Mouse (Mus musculus) embryonic facial prominence, embryonic 11.5 days (tissue): ENCODE measurements around the gene Nat14. TPM values are rescaled to one million over a fixed set of nuclear protein-coding genes. Genes with fewer than 3 reads are reported as not detected.

Experiments
- ATAC-seq: fragments of 200-750 bp; cut with Nextera tagmentation; replicated peaks from 2 replicates; pipeline ENCODE4 v1.8.0; 2017; ENCODE audit warnings: low read depth; ENCODE audit not compliant: insufficient number of reproducible peaks, low FRiP score, low TSS enrichment
- DNase-seq: peaks from one replicate; pipeline ENCODE4 v3.0.0-alpha.2; 2015; ENCODE audit warnings: low spot score
- H3K27ac ChIP-seq: fragments of 300-500 bp; sonication (generic); replicated peaks from 2 replicates; pipeline ENCODE4 v1.5.1; 2014; ENCODE audit warnings: mild to moderate bottlenecking, low read depth, low read length, control low read depth
- H3K27me3 ChIP-seq: fragments of 300-500 bp; sonication (generic); 2 replicates; pipeline ENCODE4 v1.6.1; 2014; ENCODE audit warnings: mild to moderate bottlenecking, low read length, moderate library complexity, mixed read lengths; ENCODE audit not compliant: control insufficient read depth, insufficient read depth
- H3K36me3 ChIP-seq: fragments of 300-500 bp; sonication (generic); replicated peaks from 2 replicates; pipeline ENCODE4 v1.6.1; 2014; ENCODE audit warnings: low read depth, mild to moderate bottlenecking, low read length, moderate library complexity, mixed read lengths; ENCODE audit not compliant: control insufficient read depth, insufficient read depth
- H3K4me1 ChIP-seq: fragments of 300-500 bp; sonication (generic); 2 replicates; pipeline ENCODE4 v1.6.1; 2014; ENCODE audit warnings: low read length, mixed read lengths; ENCODE audit not compliant: control insufficient read depth, insufficient read depth
- H3K4me2 ChIP-seq: fragments of 300-500 bp; sonication (generic); 2 replicates; pipeline ENCODE4 v1.6.1; 2014; ENCODE audit warnings: low read depth, mild to moderate bottlenecking, control low read depth, low read length, moderate library complexity
- H3K4me3 ChIP-seq: fragments of 300-500 bp; sonication (generic); 2 replicates; pipeline ENCODE4 v1.5.1; 2014; ENCODE audit warnings: low read depth, low read length, control low read depth
- H3K9ac ChIP-seq: fragments of 300-500 bp; sonication (generic); replicated peaks from 2 replicates; pipeline ENCODE4 v1.6.1; 2014; ENCODE audit warnings: mild to moderate bottlenecking, control low read depth, low read length
- H3K9me3 ChIP-seq: fragments of 300-500 bp; sonication (generic); replicated peaks from 2 replicates; pipeline ENCODE4 v1.6.1; 2016; ENCODE audit warnings: mild to moderate bottlenecking, low read length, inconsistent platforms, mixed read lengths; ENCODE audit not compliant: control insufficient read depth
- WGBS: fragments of 180-500 bp; shearing (Covaris S2); extraction: QIAGEN DNeasy Blood & Tissue Kit; methylation state at CpG from one replicate; pipeline ENCODE4 v1.1.7; 2014; 5-methylcytosine and 5-hydroxymethylcytosine counted together
- polyA plus RNA-seq: library from polyadenylated mRNA; unstranded; fragments of >200 nt; fragmentation: Nextera tagmentation; extraction: Ambion mirVana; gene quantifications from 2 replicates; pipeline ENCODE4 v1.2.1, GENCODE M21; 2014

The Nat14 gene
- polyA plus RNA-seq, 1 experiment from 2014 or later, result 2.8 TPM

DNA sequence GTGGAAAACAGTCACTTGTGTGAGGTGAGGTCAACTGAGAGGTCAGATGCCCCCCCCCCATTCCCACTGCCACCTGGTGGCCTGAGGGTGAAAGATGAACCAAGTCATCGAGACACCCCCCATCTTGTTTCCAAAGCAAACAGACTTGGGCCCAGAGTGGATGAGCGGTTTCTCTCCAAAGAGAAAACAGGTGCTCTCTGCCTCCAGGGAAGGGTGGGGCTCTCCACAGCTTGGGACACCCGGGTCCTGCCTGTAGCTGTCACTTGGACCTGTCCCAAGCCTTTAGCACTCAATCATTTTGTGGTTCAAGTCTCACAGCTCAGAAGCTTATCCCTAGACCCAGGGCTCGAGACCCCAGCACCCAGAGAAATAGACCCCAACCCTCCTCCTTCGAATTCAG is 41.7 kb downstream of the Nat14 start:
- DNase-seq, result no peak
- no peaks in the 10 kb centered on the region for H3K4me1 ChIP-seq
- no peaks in the 10 kb centered on the region for H3K9me3 ChIP-seq
- no peak overlapping the region for H3K27ac ChIP-seq
- H3K36me3 ChIP-seq, result no peaks in the 10 kb centered on the region
- no peak overlapping the region for H3K4me3 ChIP-seq
- H3K4me2 ChIP-seq, result no peak overlapping the region
- H3K27me3 ChIP-seq, result no peaks in the 10 kb centered on the region
- no peak overlapping the region for H3K9ac ChIP-seq
- ATAC-seq, result no peak
- 59% methylated on average over 5 of the region's 5 CpGs for WGBS

GRCm38 (mm10) chr7:4964272-4964671 is 42.4 kb downstream of the Nat14 start, which contains the start of gene Sbk2:
Sbk2 (minus strand) TSS chr7:4964406.
- 8% methylated on average over 10 of the region's 10 CpGs for WGBS
- Histone ChIP-seq H3K9ac (no peak within 1 kb of the TSS), H3K36me3 (no peaks in the 10 kb centered on the region), H3K27ac (no peak within 1 kb of the TSS), H3K4me2 (no peak within 1 kb of the TSS), H3K27me3 (no peaks in the 10 kb centered on the region), H3K4me1 (no peaks in the 10 kb centered on the region), H3K4me3 (no peak within 1 kb of the TSS), H3K9me3 (no peaks in the 10 kb centered on the region)
- DNase-seq (peak; percentile 75), ATAC-seq (peak; percentile 74; the same call in 1 of the 2 replicates)

DNA sequence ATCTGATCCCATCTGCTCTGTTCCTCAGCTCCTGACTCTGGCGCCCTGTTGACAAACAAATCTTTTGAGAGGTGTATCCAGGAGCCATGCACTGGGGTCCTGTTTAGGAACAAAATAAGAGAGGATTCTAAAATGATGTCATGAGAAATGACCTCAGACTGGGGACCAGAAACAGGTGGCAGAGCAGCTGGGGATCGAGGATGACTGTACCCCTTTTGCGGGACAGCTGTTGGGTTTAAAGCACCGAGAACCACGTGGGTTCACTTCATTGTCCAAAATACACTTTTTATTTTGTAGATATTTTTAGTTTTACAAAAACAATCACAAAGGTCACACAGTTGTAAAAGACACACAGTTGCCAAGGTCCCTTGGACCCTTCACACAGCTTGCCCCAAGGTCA is 43.2 kb downstream of the Nat14 start:
- Histone ChIP-seq H3K4me3 (no peak overlapping the region), H3K27ac (no peak overlapping the region)
- 80% methylated on average over 5 of the region's 5 CpGs for WGBS

GRCm38 (mm10) chr7:4971068-4971467 is 49.2 kb downstream of the Nat14 start, which contains the start of gene Sbk3:
Sbk3 (minus strand) TSS chr7:4971168.
- Histone ChIP-seq H3K9ac (no peak within 1 kb of the TSS), H3K4me1 (no peaks in the 10 kb centered on the region), H3K4me2 (no peak within 1 kb of the TSS), H3K36me3 (no peaks in the 10 kb centered on the region), H3K9me3 (no peaks in the 10 kb centered on the region), H3K27me3 (no peaks in the 10 kb centered on the region), H3K27ac (no peak within 1 kb of the TSS), H3K4me3 (no peak within 1 kb of the TSS)
- ATAC-seq (no peak), DNase-seq (no peak)
- WGBS, result 49% methylated on average over 6 of the region's 6 CpGs

More for the DNA sequence above, 43.2 kb downstream of the Nat14 start:
- Histone ChIP-seq H3K9ac (no peak overlapping the region), H3K36me3 (no peaks in the 10 kb centered on the region), H3K4me2 (no peak overlapping the region), H3K27me3 (no peaks in the 10 kb centered on the region), H3K4me1 (no peaks in the 10 kb centered on the region), H3K9me3 (no peaks in the 10 kb centered on the region)
- ATAC-seq (no peak), DNase-seq (no peak)

GRCm38 (mm10) chr7:4971710-4972109 is 49.9 kb downstream of the Nat14 start:
- Histone ChIP-seq H3K27ac (no peak overlapping the region), H3K27me3 (no peaks in the 10 kb centered on the region), H3K4me2 (no peak overlapping the region), H3K4me1 (no peaks in the 10 kb centered on the region), H3K36me3 (no peaks in the 10 kb centered on the region), H3K9me3 (no peaks in the 10 kb centered on the region), H3K9ac (no peak overlapping the region), H3K4me3 (no peak overlapping the region)
- WGBS, result 23% methylated on average over 7 of the region's 7 CpGs
- ATAC-seq, result no peak
- DNase-seq, result no peak

DNA sequence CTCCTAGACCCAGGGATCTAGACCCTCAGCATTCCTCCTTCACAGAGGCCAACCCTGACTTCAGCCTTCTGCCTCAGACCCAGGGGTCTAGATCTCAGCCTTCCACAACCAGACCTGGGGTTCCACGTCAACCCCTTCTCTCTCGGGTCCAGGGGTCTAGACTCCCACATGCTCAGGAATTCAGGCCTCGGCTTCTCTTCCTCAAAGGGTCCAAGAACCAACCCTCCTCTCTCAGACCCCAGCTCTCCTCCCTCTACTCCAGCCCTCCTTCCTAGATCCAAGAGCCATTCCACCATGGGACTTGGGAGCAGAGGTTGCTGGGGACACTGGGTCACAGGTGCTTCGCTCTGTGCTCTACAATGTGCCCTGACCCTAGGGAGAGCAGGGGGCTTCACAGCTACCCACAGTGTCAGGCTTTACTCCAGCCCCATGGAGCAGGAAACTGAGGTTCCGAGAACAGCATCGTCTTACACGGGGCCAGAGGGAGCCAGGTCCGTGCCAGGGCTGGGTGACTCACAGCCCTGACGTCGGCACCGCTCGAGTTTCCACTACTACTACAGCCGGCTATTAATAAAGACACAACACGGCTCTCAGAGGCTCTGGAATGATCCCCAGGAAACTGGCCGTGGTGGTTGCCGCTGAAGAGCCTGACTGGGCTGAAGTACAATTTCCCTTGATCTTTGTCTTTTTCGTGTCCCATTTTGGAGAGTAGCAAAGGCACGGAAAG is 50.7 kb downstream of the Nat14 start:
- Histone ChIP-seq H3K4me3 (no peak overlapping the region), H3K9ac (0 out of 2 replicates have a peak overlapping the region, but pooled peaks have one; percentile 2), H3K4me2 (no peak overlapping the region), H3K27me3 (no peaks in the 10 kb centered on the region), H3K4me1 (no peaks in the 10 kb centered on the region), H3K9me3 (no peaks in the 10 kb centered on the region), H3K27ac (no peak overlapping the region), H3K36me3 (no peaks in the 10 kb centered on the region)
- DNase-seq (no peak), ATAC-seq (no peak)
- 70% methylated on average over 18 of the region's 18 CpGs for WGBS

Other genes starting within 250 kb of the Nat14 start
- gene Hspbp1, start 237.0 kb upstream of the Nat14 start, polyA plus RNA-seq, result 102 and 104 TPM in 2 replicates
- 2.1 and 2.3 TPM in 2 replicates for gene Brsk1, start 231.4 kb upstream of the Nat14 start, polyA plus RNA-seq
- not detected in 2 replicates for gene Tmem150b, start 196.8 kb upstream of the Nat14 start, polyA plus RNA-seq
- gene Kmt5c, start 181.9 kb upstream of the Nat14 start, polyA plus RNA-seq, result 55.7 and 61.6 TPM in 2 replicates
- gene Cox6b2, start 168.9 kb upstream of the Nat14 start, polyA plus RNA-seq, result 41.6 and 42.1 TPM in 2 replicates
- not detected in 2 replicates for gene Fam71e2, start 150.7 kb upstream of the Nat14 start, polyA plus RNA-seq
- 0.21 TPM in 1 of 2 replicates, not detected in the other for gene Il11, start 139.2 kb upstream of the Nat14 start, polyA plus RNA-seq
- not detected in 2 replicates for gene Tmem190, start 139.1 kb upstream of the Nat14 start, polyA plus RNA-seq
- 1.3 and 1.4 TPM in 2 replicates for gene Tmem238, start 132.4 kb upstream of the Nat14 start, polyA plus RNA-seq
- 149 and 169 TPM in 2 replicates for gene Rpl28, start 129.2 kb upstream of the Nat14 start, polyA plus RNA-seq
- 453 and 487 TPM in 2 replicates for gene Ube2s, start 109.4 kb upstream of the Nat14 start, polyA plus RNA-seq
- gene Shisa7, start 77.3 kb upstream of the Nat14 start, polyA plus RNA-seq, result 0.72 TPM in 2 replicates
- gene Isoc2b, start 51.8 kb upstream of the Nat14 start, polyA plus RNA-seq, result 2.4 and 2.9 TPM in 2 replicates
- gene Isoc2a, start 44.9 kb upstream of the Nat14 start, polyA plus RNA-seq, result 0.70 and 0.72 TPM in 2 replicates
- gene Gm36210, start 15.5 kb upstream of the Nat14 start, polyA plus RNA-seq, result 0.27 TPM in 1 of 2 replicates, not detected in the other
- gene Zfp628, start 6.8 kb upstream of the Nat14 start, polyA plus RNA-seq, result 2.5 and 3.6 TPM in 2 replicates
- 0.97 and 1.2 TPM in 2 replicates for gene Ssc5d, start 3.8 kb downstream of the Nat14 start, polyA plus RNA-seq
- gene Sbk2, start 42.4 kb downstream of the Nat14 start, polyA plus RNA-seq, result 0.21 TPM in 1 of 2 replicates, not detected in the other
- 0.06 TPM in 1 of 2 replicates, not detected in the other for gene Sbk3, start 49.1 kb downstream of the Nat14 start, polyA plus RNA-seq
- gene Zfp579, start 74.1 kb downstream of the Nat14 start, polyA plus RNA-seq, result 25.3 and 28.4 TPM in 2 replicates
- gene Zfp524, start 92.4 kb downstream of the Nat14 start, polyA plus RNA-seq, result 7.5 and 9.4 TPM in 2 replicates
- gene Fiz1, start 92.7 kb downstream of the Nat14 start, polyA plus RNA-seq, result 42.5 and 43.0 TPM in 2 replicates
- 0.59 TPM in 1 of 2 replicates, not detected in the other for gene Gm44973, start 93.5 kb downstream of the Nat14 start, polyA plus RNA-seq
- 4.5 and 5.9 TPM in 2 replicates for gene Zfp865, start 98.3 kb downstream of the Nat14 start, polyA plus RNA-seq
- gene Ccdc106, start 98.5 kb downstream of the Nat14 start, polyA plus RNA-seq, result 14.9 and 15.1 TPM in 2 replicates
- not detected in 2 replicates for gene 4632433K11Rik, start 112.1 kb downstream of the Nat14 start, polyA plus RNA-seq
- 2.7 and 3.3 TPM in 2 replicates for gene Zfp784, start 116.4 kb downstream of the Nat14 start, polyA plus RNA-seq
- gene Zfp580, start 129.5 kb downstream of the Nat14 start, polyA plus RNA-seq, result 25.0 and 32.3 TPM in 2 replicates
- 156 and 164 TPM in 2 replicates for gene U2af2, start 140.1 kb downstream of the Nat14 start, polyA plus RNA-seq
- gene Epn1, start 158.2 kb downstream of the Nat14 start, polyA plus RNA-seq, result 46.3 and 51.3 TPM in 2 replicates
- gene Rfpl4, start 194.9 kb downstream of the Nat14 start, polyA plus RNA-seq, result not detected in 2 replicates
- gene Rasl2-9, start 203.9 kb downstream of the Nat14 start, polyA plus RNA-seq, result 0.28 and 0.35 TPM in 2 replicates
- gene Vmn1r55, start 227.6 kb downstream of the Nat14 start, polyA plus RNA-seq, result 0.01 TPM in 1 of 2 replicates, not detected in the other